Mouse (Mus musculus) liver, postnatal 0 days (tissue): ENCODE measurements around the gene Bcr.

Experiments
- CTCF ChIP-seq: sonication (generic); IDR thresholded peaks from 2 replicates; pipeline ENCODE4 v1.5.1; 2016; ENCODE audit warnings: antibody characterized with exemption, low read depth
- EP300 ChIP-seq: IDR thresholded peaks from 2 replicates; pipeline ENCODE4 v1.6.1; 2016; ENCODE audit warnings: antibody characterized with exemption, low read depth, mild to moderate bottlenecking

GRCm38 (mm10) chr10:75063301-75063965 lies 3.0 kb downstream of the Bcr start:
- TF ChIP-seq EP300, result no peak
- TF ChIP-seq CTCF, result no peak
